Mouse (Mus musculus): Measurements from ENCODE around the gene Zfp882.
"Not testable (repeated sequence)": the region's sequence is repeated elsewhere in the genome, so short reads cannot be mapped to it uniquely, and the experiment has no call there.

The Zfp882 gene

GRCm38 (mm10) chr8:71952489-71952888 lies 44.1 kb downstream of the Zfp882 start:
- DNase-seq (ENCODE audit: low spot score), result no peak

- not testable (repeated sequence) for DNase-seq (ENCODE audit: low spot score)
Observed at GRCm38 (mm10) chr8:71952961-71953700, 44.7 kb downstream of the Zfp882 start.

- DNase-seq (ENCODE audit: low spot score), result no peak
Observed at GRCm38 (mm10) chr8:71954666-71955065, 46.3 kb downstream of the Zfp882 start.

GRCm38 (mm10) chr8:71960483-71960882 lies 52.1 kb downstream of the Zfp882 start:
- no peak for DNase-seq (ENCODE audit: low spot score)

GRCm38 (mm10) chr8:71961796-71962195 lies 53.4 kb downstream of the Zfp882 start:
- no peak for DNase-seq (ENCODE audit: low spot score)

GRCm38 (mm10) chr8:71964051-71964450 lies 55.6 kb downstream of the Zfp882 start:
- DNase-seq (ENCODE audit: low spot score), result no peak

- no peak for DNase-seq (ENCODE audit: low spot score)
Observed at GRCm38 (mm10) chr8:71965166-71965565, 56.8 kb downstream of the Zfp882 start.

Measured in urinary bladder, postnatal 25 days (tissue).